Mouse (Mus musculus) lung, embryonic 14.5 days (tissue): ENCODE results near the gene Brd4. TPM values are rescaled to one million over a fixed set of nuclear protein-coding genes. Genes with fewer than 3 reads are reported as not detected.

Experiments
- ATAC-seq: fragments of 200-750 bp; cut with Nextera tagmentation; 2 replicates; pipeline ENCODE4 v1.8.0; 2017; ENCODE audit warnings: mild to moderate bottlenecking, moderate TSS enrichment, moderate library complexity; ENCODE audit not compliant: insufficient read depth
- DNase-seq: peaks from one replicate; pipeline ENCODE4 v3.0.0-alpha.2; 2015
- H3K27ac ChIP-seq: fragments of 300-500 bp; sonication (generic); 2 replicates; pipeline ENCODE4 v1.5.1; 2014; ENCODE audit warnings: low read depth, mild to moderate bottlenecking, moderate library complexity
- H3K27me3 ChIP-seq: fragments of 300-500 bp; sonication (generic); 2 replicates; pipeline ENCODE4 v1.6.1; 2014; ENCODE audit warnings: low read length, control low read depth; ENCODE audit not compliant: insufficient read depth
- H3K36me3 ChIP-seq: fragments of 300-500 bp; sonication (generic); 2 replicates; pipeline ENCODE4 v1.6.1; 2014; ENCODE audit warnings: control low read depth; ENCODE audit not compliant: insufficient read depth
- H3K4me1 ChIP-seq: fragments of 300-500 bp; sonication (generic); 2 replicates; pipeline ENCODE4 v1.6.1; 2014; ENCODE audit warnings: antibody characterized with exemption, control low read depth; ENCODE audit not compliant: insufficient read depth
- H3K4me2 ChIP-seq: fragments of 300-500 bp; sonication (generic); 2 replicates; pipeline ENCODE4 v1.6.1; 2014; ENCODE audit warnings: mild to moderate bottlenecking
- H3K4me3 ChIP-seq: fragments of 300-500 bp; sonication (generic); 2 replicates; pipeline ENCODE4 v1.5.1; 2014; ENCODE audit warnings: low read depth, low read length
- H3K9ac ChIP-seq: fragments of 300-500 bp; sonication (generic); 2 replicates; pipeline ENCODE4 v1.6.1; 2014
- H3K9me3 ChIP-seq: fragments of 300-500 bp; sonication (generic); 2 replicates; pipeline ENCODE4 v1.6.1; 2016; ENCODE audit warnings: low read depth, low read length, control low read depth
- CTCF ChIP-seq: IDR thresholded peaks from 2 replicates; pipeline ENCODE4 v1.5.1; 2016; ENCODE audit warnings: antibody characterized with exemption, low read depth
- WGBS: fragments of 180-500 bp; shearing (Covaris S2); extraction: QIAGEN DNeasy Blood & Tissue Kit; methylation state at CpG from one replicate; pipeline ENCODE4 v1.1.7; 2014; 5-methylcytosine and 5-hydroxymethylcytosine counted together
- polyA plus RNA-seq: library from polyadenylated mRNA; unstranded; fragments of >200 nt; fragmentation: Nextera tagmentation; extraction: Ambion mirVana; gene quantifications from 2 replicates; pipeline ENCODE4 v1.2.1, GENCODE M21; 2014

The Brd4 gene
- polyA plus RNA-seq, 1 experiment from 2014 or later = 114 TPM

GRCm38 (mm10) chr17:32281611-32282310, 2.8 kb downstream of the Brd4 start:
- no peaks in the 10 kb centered on the region for H3K27me3 ChIP-seq
- TF ChIP-seq CTCF = no peak
- H3K9me3 ChIP-seq = no peaks in the 10 kb centered on the region
- H3K4me1 ChIP-seq = peaks cover 11% of the 10 kb centered on the region; the same call in 1 of the 2 replicates
- WGBS = 72% methylated on average over 4 of the region's 4 CpGs
- no peak overlapping the region for H3K9ac ChIP-seq
- H3K36me3 ChIP-seq = no peaks in the 10 kb centered on the region
- ATAC-seq (no peak), DNase-seq (no peak)
- H3K4me2 ChIP-seq = no peak overlapping the region
- no peak overlapping the region for H3K27ac ChIP-seq
- 0 out of 2 replicates have a peak overlapping the region, but pooled peaks have one; percentile 9 for H3K4me3 ChIP-seq

GRCm38 (mm10) chr17:32281126-32281525, 3.4 kb downstream of the Brd4 start:
- no peak for ATAC-seq
- Histone ChIP-seq H3K9ac (no peak overlapping the region), H3K4me2 (no peak overlapping the region), H3K4me3 (no peak overlapping the region), H3K36me3 (no peaks in the 10 kb centered on the region), H3K27ac (no peak overlapping the region), H3K4me1 (peaks cover 11% of the 10 kb centered on the region; the same call in 1 of the 2 replicates), H3K9me3 (no peaks in the 10 kb centered on the region), H3K27me3 (no peaks in the 10 kb centered on the region)
- DNase-seq = no peak
- WGBS = 99% methylated on average over 2 of the region's 2 CpGs
- no peak for TF ChIP-seq CTCF

- no peak for TF ChIP-seq CTCF
- Histone ChIP-seq H3K36me3 (no peaks in the 10 kb centered on the region), H3K4me3 (no peak overlapping the region), H3K4me2 (no peak overlapping the region), H3K27me3 (no peaks in the 10 kb centered on the region), H3K9ac (no peak overlapping the region), H3K4me1 (peaks cover 10% of the 10 kb centered on the region; the same call in 1 of the 2 replicates), H3K27ac (no peak overlapping the region), H3K9me3 (no peaks in the 10 kb centered on the region)
- WGBS = 82% methylated on average over 3 of the region's 3 CpGs
- DNase-seq (no peak), ATAC-seq (no peak)
Observed at GRCm38 (mm10) chr17:32280575-32280974, 3.9 kb downstream of the Brd4 start.

GRCm38 (mm10) chr17:32277201-32277600, 7.3 kb downstream of the Brd4 start:
- no peaks in the 10 kb centered on the region for H3K27me3 ChIP-seq
- H3K4me1 ChIP-seq = no peaks in the 10 kb centered on the region
- ATAC-seq = no peak
- H3K27ac ChIP-seq = no peak overlapping the region
- no peaks in the 10 kb centered on the region for H3K9me3 ChIP-seq
- no peak for TF ChIP-seq CTCF
- WGBS = 90% methylated on average over 1 of the region's 1 CpGs
- no peaks in the 10 kb centered on the region for H3K36me3 ChIP-seq
- no peak for DNase-seq
- no peak overlapping the region for H3K9ac ChIP-seq
- H3K4me3 ChIP-seq = no peak overlapping the region
- H3K4me2 ChIP-seq = no peak overlapping the region

GRCm38 (mm10) chr17:32275568-32275967, 9.0 kb downstream of the Brd4 start:
- Histone ChIP-seq H3K27ac (no peak overlapping the region), H3K4me1 (no peaks in the 10 kb centered on the region), H3K4me3 (no peak overlapping the region), H3K9ac (no peak overlapping the region), H3K4me2 (no peak overlapping the region), H3K27me3 (no peaks in the 10 kb centered on the region), H3K36me3 (no peaks in the 10 kb centered on the region; the same call in 1 of the 2 replicates), H3K9me3 (no peaks in the 10 kb centered on the region)
- 75% methylated on average over 3 of the region's 3 CpGs for WGBS
- ATAC-seq (no peak), DNase-seq (no peak)
- no peak for TF ChIP-seq CTCF

- Histone ChIP-seq H3K27me3 (no peaks in the 10 kb centered on the region), H3K27ac (no peak overlapping the region), H3K9me3 (no peaks in the 10 kb centered on the region), H3K9ac (no peak overlapping the region), H3K4me3 (no peak overlapping the region), H3K4me2 (no peak overlapping the region), H3K4me1 (no peaks in the 10 kb centered on the region), H3K36me3 (no peaks in the 10 kb centered on the region; the same call in 1 of the 2 replicates)
- WGBS = 89% methylated on average over 7 of the region's 7 CpGs
- TF ChIP-seq CTCF = no peak
- ATAC-seq (no peak), DNase-seq (no peak)
Observed at GRCm38 (mm10) chr17:32269151-32269550, 15.4 kb downstream of the Brd4 start.

GRCm38 (mm10) chr17:32268540-32268960, 16.0 kb downstream of the Brd4 start:
- Histone ChIP-seq H3K4me3 (no peak overlapping the region), H3K36me3 (no peaks in the 10 kb centered on the region; the same call in 1 of the 2 replicates), H3K4me2 (no peak overlapping the region), H3K27me3 (no peaks in the 10 kb centered on the region), H3K27ac (no peak overlapping the region), H3K9ac (no peak overlapping the region), H3K9me3 (no peaks in the 10 kb centered on the region), H3K4me1 (no peaks in the 10 kb centered on the region)
- DNase-seq (no peak), ATAC-seq (no peak)
- 90% methylated on average over 3 of the region's 3 CpGs for WGBS
- no peak for TF ChIP-seq CTCF
